Mouse (Mus musculus) C2C12 (cell line): ENCODE measurements around the gene Gm9376.

Experiments used
- CTCF ChIP-seq: IDR thresholded peaks from one replicate; pipeline ENCODE4 v1.5.1; 2011; ENCODE audit not compliant: control insufficient read depth, insufficient read depth, insufficient read length
- FOSL1 ChIP-seq: IDR thresholded peaks from one replicate; pipeline ENCODE4 v1.8.0; 2011; ENCODE audit warnings: mild to moderate bottlenecking, low read length; ENCODE audit not compliant: poor library complexity, insufficient read depth, severe bottlenecking
- MAX ChIP-seq: IDR thresholded peaks from one replicate; pipeline ENCODE4 v1.6.1; 2011; ENCODE audit warnings: mild to moderate bottlenecking, control low read depth
- USF1 ChIP-seq: IDR thresholded peaks from one replicate; pipeline ENCODE4 v1.6.1; 2011; ENCODE audit warnings: low read depth, mild to moderate bottlenecking, control low read depth, moderate library complexity

GRCm38 (mm10) chr14:118290009-118290408, 23.2 kb downstream of the Gm9376 start:
- TF ChIP-seq CTCF, result no peak
- TF ChIP-seq FOSL1, result no peak
- TF ChIP-seq USF1, result no peak
- no peak for TF ChIP-seq MAX
